Mouse (Mus musculus) lung, adult 2 months (tissue): Measurements from ENCODE around the gene Myo19. TPM values are rescaled to one million over a fixed set of nuclear protein-coding genes. Genes with fewer than 3 reads are reported as not detected.

ENCODE experiments used
- DNase-seq: peaks from one replicate; pipeline ENCODE4 v3.0.0; 2022
- H3K4me1 ChIP-seq: fragments of 200-500 bp; 2 replicates; pipeline ENCODE4 v1.6.1; 2011; ENCODE audit warnings: low read length; ENCODE audit not compliant: control insufficient read depth, insufficient read depth
- H3K4me3 ChIP-seq: fragments of 200-500 bp; replicated peaks from 2 replicates; pipeline ENCODE3; 2011; ENCODE audit warnings: low read depth, mild to moderate bottlenecking, control low read depth, low read length; ENCODE audit errors: extremely low read depth
- CTCF ChIP-seq: fragments of 200-500 bp; IDR thresholded peaks from 2 replicates; pipeline ENCODE4 v1.5.1; 2011; ENCODE audit warnings: mild to moderate bottlenecking, low read length, control low read depth; ENCODE audit not compliant: insufficient read depth
- POLR2A ChIP-seq: fragments of 200-500 bp; IDR thresholded peaks from 2 replicates; pipeline ENCODE4 v1.6.1; 2011; ENCODE audit warnings: low read depth, mild to moderate bottlenecking, control low read depth, low read length, borderline replicate concordance; ENCODE audit errors: extremely low read depth
- WGBS: fragments of 180-500 bp; shearing (Covaris S2); methylation state at CpG from one replicate; pipeline ENCODE4 v1.1.7; 2018; 5-methylcytosine and 5-hydroxymethylcytosine counted together
- polyA plus RNA-seq: library from polyadenylated mRNA; depleted of rRNA; stranded (reverse); fragments of >200 nt; gene quantifications from 2 replicates; pipeline ENCODE4 v1.2.3, GENCODE M21; 2012

The Myo19 gene
- polyA plus RNA-seq, 1 experiment: 8.0 TPM

- WGBS: 68% methylated on average over 4 of the region's 4 CpGs
- TF ChIP-seq CTCF: no peak
- no peak for TF ChIP-seq POLR2A
These were observed 30.5 kb downstream of the Myo19 start for GRCm38 (mm10) chr11:84910411-84910810.

GRCm38 (mm10) chr11:84914673-84915072, 34.7 kb downstream of the Myo19 start:
- no peak overlapping the region for H3K4me3 ChIP-seq
- TF ChIP-seq CTCF (no peak), POLR2A (no peak)
- 83% methylated on average over 5 of the region's 5 CpGs for WGBS
- DNase-seq: no peak
- H3K4me1 ChIP-seq: 0 out of 2 replicates have a peak, but pooled peaks cover 3% of the 10 kb centered on the region

More at GRCm38 (mm10) chr11:84910411-84910810, 30.5 kb downstream of the Myo19 start:
- no peak for DNase-seq
- no peak overlapping the region for H3K4me3 ChIP-seq
- H3K4me1 ChIP-seq: no peaks in the 10 kb centered on the region

- 3% methylated on average over 34 of the region's 34 CpGs for WGBS
- H3K4me1 ChIP-seq: 0 out of 2 replicates have a peak, but pooled peaks cover 3% of the 10 kb centered on the region
These were observed 36.2 kb downstream of the Myo19 start, which contains the start of gene Znhit3 for GRCm38 (mm10) chr11:84916053-84916702. TSS of gene Znhit3 (minus strand) at chr11:84916366.

GRCm38 (mm10) chr11:84916703-84917300, 36.9 kb downstream of the Myo19 start:
- no peak for TF ChIP-seq CTCF
- no peak for TF ChIP-seq POLR2A
- DNase-seq: no peak
- peak overlapping the region; percentile 45 for H3K4me3 ChIP-seq

More at GRCm38 (mm10) chr11:84916053-84916702, 36.2 kb downstream of the Myo19 start, which contains the start of gene Znhit3:
- DNase-seq: peak; percentile 66
- peak within 1 kb of the TSS; percentile 85 for H3K4me3 ChIP-seq
- TF ChIP-seq CTCF (no peak), POLR2A (peak; percentile 68; the same call in 1 of the 2 replicates)

DNA sequence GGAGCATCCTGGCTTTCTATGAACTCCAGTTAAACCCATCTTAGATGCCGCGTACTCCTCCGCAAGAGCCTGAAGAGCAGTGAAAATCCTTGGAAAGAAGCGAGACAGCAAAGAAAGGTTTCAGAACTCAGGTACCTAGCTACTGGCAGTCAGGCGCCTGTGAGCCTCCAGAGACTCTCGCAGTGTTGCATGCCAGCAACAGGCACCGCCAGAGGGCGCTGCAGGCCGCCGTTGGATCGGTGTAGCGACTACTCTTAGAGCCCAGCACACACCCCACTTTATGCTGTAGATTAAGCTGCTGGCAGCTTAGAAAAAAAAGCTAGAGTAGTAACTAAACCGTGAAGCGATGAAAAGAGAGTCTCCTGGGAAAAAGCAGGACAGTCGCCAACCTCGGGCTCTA, 38.5 kb downstream of the Myo19 start:
- WGBS: 6% methylated on average over 16 of the region's 16 CpGs
- no peak overlapping the region for H3K4me3 ChIP-seq
- 0 out of 2 replicates have a peak, but pooled peaks cover 3% of the 10 kb centered on the region for H3K4me1 ChIP-seq
- peak; percentile 85 for DNase-seq
- TF ChIP-seq CTCF: peak; percentile 84
- TF ChIP-seq POLR2A: no peak

More at GRCm38 (mm10) chr11:84916703-84917300, 36.9 kb downstream of the Myo19 start:
- H3K4me1 ChIP-seq: 0 out of 2 replicates have a peak, but pooled peaks cover 3% of the 10 kb centered on the region
- WGBS: 59% methylated on average over 7 of the region's 7 CpGs

GRCm38 (mm10) chr11:84919276-84919675, 39.3 kb downstream of the Myo19 start:
- peak; percentile 31 for DNase-seq
- Histone ChIP-seq H3K4me1 (0 out of 2 replicates have a peak, but pooled peaks cover 3% of the 10 kb centered on the region), H3K4me3 (no peak overlapping the region)
- peak; percentile 39 for TF ChIP-seq CTCF
- TF ChIP-seq POLR2A: no peak
- 37% methylated on average over 3 of the region's 3 CpGs for WGBS

GRCm38 (mm10) chr11:84919951-84920350, 40.0 kb downstream of the Myo19 start:
- no peak for DNase-seq
- Histone ChIP-seq H3K4me1 (0 out of 2 replicates have a peak, but pooled peaks cover 3% of the 10 kb centered on the region), H3K4me3 (no peak overlapping the region)
- 41% methylated on average over 7 of the region's 7 CpGs for WGBS
- TF ChIP-seq CTCF (no peak), POLR2A (no peak)

DNA sequence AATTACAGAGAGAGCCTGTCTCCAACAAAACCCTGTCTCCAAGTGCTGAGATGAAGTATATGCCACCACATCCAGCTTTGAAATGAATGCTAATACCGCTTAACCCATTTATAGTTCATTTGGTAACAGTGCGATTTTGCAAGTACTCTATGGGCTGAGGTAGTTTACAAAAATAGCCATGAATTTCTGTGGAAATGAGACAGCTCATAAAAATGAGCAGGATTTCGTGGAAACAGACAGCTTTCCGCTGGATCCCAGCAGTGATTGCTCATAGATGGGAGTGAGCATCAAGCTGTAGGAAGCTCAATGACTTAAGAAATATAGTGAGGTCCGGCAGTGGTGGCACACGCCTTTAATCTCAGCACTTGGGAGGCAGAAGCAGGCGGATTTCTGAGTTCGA, 41.0 kb downstream of the Myo19 start:
- no peak overlapping the region for H3K4me3 ChIP-seq
- TF ChIP-seq POLR2A: no peak
- no peak for TF ChIP-seq CTCF
- WGBS: 81% methylated on average over 8 of the region's 8 CpGs
- 0 out of 2 replicates have a peak, but pooled peaks cover 3% of the 10 kb centered on the region for H3K4me1 ChIP-seq
- no peak for DNase-seq

GRCm38 (mm10) chr11:84932261-84932660, 52.3 kb downstream of the Myo19 start:
- no peak for TF ChIP-seq POLR2A
- no peak for TF ChIP-seq CTCF
- WGBS: 18% methylated on average over 6 of the region's 6 CpGs
- Histone ChIP-seq H3K4me3 (no peak overlapping the region), H3K4me1 (no peaks in the 10 kb centered on the region)
- no peak for DNase-seq
